Mouse (Mus musculus) lung, postnatal 10 days (tissue): Measurements from ENCODE around the gene Traf1.

Source experiments
- DNase-seq: peaks from one replicate; pipeline ENCODE4 v3.0.0; 2021

Gene Traf1

GRCm38 (mm10) chr2:34940246-34940645 is 21.3 kb downstream of the Traf1 start:
- DNase-seq: no peak

DNA sequence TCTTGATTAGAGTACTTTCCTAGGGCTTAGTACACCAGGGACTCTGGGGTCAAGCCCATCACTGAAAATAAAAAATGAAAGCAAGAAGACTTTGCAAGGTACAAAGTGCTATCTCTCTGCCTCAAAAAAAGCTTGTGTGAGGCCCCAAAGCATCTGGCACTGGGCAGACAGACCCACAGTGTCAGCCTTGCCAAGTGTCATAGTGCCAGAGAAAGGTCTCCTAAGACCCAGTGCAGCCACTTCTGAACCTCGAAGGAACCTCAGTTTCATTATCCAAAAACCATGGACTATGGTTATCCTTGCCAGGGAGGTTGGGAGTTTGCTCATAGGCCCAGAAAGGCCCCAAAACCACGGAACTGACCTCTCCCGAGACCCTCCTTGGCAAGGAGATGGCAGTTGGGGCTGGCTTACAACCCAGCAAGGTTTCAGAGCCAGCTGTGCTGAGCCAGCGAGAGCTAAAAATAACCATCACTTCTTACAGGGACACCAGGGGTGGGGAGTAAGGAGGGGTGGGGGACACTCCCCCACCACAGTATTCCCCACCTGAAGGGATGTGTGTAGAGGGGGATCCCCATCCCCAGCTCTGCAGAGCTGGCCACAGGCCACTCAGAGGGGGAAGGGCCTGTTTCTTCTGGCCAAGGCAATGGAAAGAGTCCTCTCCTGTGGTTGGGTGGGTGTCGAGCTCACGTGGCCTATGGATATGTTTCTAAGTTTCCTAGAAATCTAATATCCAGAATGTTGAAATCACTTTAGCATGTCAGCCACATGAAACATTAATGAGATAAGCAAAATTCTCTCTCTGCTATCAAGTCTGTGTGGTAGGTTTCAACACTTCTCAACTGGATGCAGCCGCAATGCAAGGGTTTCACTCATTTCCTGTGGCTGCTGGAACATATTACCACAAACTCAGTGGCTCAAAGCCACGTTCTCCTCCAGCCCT is 23.0 kb downstream of the Traf1 start:
- DNase-seq: peak; percentile 44

- no peak for DNase-seq
These were observed 24.1 kb downstream of the Traf1 start for GRCm38 (mm10) chr2:34937460-34937859.

DNA sequence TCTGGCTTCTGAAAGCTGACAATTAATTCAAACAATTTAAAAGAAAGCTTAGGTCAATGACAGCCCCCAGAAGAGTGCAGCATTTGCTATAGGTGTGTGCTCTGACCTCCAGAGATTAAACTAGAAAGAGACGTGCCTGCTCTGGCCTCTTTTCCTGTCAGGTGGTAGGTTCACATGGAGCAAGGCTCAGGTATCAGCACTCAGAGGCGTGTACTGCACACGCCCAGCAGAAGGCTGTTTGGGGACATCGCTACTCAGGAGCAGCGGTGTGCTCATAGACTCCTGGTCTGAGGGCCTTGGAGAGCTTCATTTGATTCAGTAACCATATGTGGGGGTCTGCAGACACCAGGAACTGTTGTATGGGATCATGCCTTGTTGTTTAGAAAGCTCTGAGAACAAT is 34.3 kb downstream of the Traf1 start:
- DNase-seq: no peak

DNA sequence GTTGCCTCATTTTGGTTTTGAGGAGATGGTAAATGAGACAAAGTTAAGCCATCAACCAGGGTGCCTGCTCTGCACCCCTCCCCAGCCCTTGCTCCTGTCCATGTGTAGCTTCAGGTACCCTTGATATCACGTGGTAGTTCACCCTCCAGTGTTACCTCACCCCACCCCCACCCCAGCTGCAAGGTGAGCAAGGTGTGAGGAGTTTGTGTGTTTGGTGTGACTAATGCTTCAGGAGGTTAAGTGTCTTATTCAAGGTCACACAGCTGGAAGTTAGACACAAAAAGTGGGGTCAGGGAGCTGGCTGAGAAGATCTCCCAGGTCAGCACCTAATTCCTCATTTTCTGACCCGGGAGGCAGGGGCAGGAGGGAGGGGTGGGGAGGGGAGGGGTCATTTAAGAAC is 38.8 kb downstream of the Traf1 start:
- no peak for DNase-seq

DNA sequence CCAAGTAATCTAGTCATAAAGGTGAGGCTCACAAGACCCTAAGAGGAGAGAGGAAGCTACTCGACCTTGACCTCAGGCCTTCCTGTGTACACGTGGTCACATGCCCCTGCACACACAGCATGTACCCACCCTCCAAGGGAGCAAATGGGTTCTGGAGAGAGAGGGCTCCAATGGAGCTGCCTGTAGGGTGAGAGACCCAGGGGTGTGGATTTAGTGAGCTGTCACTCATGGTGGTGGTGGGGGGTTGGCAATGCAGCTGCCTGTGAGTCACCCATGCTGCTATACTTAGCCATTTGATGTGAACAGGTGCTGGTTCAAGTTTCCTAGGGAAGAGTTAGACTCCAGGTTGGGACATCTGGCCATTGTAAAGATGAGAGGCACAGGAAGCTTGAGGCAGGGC is 41.4 kb downstream of the Traf1 start:
- no peak for DNase-seq

DNA sequence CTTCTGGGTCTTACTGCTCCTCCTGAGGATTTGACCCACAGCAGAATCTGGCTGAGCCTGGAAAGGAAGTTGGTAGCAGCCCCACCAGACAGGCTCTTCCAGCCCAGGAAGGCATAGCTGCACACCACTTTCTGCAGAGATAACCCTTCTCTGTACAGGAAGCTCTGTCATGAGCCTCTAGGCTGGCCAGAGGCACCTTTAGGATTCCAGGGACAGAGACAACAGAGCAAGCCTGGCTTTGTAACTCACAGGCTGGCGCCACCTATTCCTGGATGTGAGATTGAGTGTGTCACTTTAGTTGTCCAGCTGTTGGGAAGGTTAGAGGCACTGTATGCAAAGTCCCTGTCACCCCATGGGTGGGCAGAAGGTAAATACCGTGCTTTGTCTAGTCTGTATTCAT is 46.5 kb downstream of the Traf1 start:
- no peak for DNase-seq

DNA sequence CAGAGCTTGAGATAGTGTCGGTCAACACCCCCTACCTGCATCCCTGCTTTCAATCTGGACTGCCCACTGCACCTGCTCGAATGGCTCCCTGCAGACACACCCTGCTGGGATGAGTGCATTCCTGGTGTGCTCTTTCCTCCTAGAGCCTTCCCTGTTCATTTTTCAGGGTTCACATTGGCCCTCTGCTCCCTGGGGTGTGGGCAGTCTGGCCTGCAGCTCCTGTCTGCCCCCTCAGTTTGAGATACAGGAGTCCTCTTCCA is 46.8 kb downstream of the Traf1 start:
- DNase-seq: no peak

- DNase-seq: peak; percentile 29
These were observed 47.3 kb downstream of the Traf1 start for GRCm38 (mm10) chr2:34914069-34914822.

- peak; percentile 52 for DNase-seq
These were observed 48.1 kb downstream of the Traf1 start, which contains the start of gene Phf19 for GRCm38 (mm10) chr2:34913218-34914068. Phf19 (minus strand) TSS chr2:34914026.

GRCm38 (mm10) chr2:34912613-34913012 is 49.0 kb downstream of the Traf1 start:
- DNase-seq: no peak

DNA sequence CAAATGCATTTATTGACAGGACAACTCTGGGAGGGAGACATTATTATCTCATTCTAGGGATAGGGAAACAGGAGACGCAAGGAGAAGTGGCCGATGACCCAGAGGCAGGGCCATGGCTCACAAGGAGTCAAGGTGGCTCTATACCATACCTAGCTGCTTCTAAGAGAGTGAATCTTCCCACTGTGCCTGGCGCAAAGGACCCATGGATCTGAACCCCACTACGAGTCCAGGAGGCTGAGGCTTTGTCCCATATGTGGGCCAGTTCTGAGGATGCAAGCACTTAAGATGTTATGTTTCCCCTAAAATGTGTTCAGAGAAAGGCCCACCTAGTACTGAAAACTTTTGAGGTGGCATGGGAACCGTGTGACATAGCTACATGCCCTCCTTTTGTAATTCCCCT is 49.7 kb downstream of the Traf1 start:
- no peak for DNase-seq

DNA sequence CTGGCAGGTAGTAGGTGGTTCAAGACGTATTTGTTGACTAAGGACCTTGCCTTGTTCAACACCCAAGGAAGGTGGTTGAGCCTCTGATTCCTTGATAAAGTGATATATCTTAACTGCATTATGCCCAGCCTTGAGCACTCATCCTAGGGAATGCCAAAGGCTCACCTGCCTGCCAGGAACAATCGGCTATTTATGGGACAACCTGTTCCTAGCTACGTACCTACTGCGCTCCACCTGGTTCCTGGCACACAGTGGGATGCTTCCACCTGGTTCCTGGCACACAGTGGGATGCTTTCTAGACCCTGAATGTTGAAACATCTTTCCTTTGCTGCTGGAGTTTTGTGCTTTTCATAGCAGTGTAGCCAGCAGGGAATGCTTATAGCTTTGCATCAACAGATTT is 51.9 kb downstream of the Traf1 start:
- DNase-seq: no peak

- DNase-seq: peak; percentile 83
These were observed 54.5 kb downstream of the Traf1 start for GRCm38 (mm10) chr2:34906861-34907604.

DNA sequence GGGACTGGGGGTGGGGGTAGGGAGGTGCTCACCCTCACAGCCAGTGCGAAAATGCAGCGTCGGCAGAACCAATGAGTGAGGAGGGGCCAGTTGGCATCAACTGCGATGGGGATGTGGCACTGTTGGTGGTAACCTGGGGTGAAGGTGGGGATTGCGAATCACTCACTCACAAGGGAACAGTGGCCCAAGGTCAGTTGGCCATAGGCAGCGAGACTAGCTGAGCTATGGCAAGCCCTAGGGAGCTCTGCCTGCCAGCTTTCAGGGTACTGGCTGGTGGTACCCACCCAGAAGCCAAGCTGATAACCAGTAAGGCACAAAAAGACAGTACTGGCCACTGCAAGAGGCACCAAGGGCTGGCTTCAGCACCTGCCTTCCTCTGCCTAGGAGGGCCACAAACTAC is 55.1 kb downstream of the Traf1 start:
- no peak for DNase-seq

DNA sequence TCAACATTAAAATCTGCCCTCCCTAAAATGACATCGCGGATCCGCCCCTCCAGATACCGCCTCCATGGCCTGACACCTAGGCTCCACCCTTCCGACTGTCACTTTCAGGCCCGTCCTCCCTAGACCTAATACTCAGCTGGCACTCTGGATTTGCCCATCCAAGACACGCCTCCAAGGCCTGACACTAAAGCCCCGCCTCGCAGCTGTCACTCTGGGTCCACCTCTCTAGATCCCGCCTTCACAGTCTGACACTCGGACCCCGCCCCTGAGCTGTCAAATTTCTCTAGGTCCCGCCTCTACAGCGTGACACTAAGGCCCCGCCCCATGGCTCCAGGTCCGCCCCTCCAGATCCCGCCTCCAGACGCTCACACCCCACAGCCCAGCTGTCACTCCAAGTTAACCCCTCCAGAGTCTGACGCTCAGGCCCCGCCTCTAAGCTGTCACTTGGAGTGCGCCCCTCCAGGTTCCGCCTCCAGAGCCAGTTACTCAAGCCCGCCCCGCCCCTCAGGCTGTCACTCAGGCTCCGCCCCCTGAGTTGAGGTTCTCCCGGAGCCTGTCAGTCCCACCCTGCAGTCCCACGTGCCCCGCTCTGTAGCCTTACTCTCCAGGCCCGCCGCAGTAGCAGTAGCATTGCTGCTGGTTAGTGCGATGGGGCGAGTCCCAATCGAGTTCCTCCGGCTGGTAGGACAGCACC is 56.6 kb downstream of the Traf1 start:
- DNase-seq: peak; percentile 100

- DNase-seq: no peak
These were observed 57.7 kb downstream of the Traf1 start for GRCm38 (mm10) chr2:34903652-34904405.

- no peak for DNase-seq
These were observed 58.4 kb downstream of the Traf1 start for GRCm38 (mm10) chr2:34903191-34903590.

- peak; percentile 39 for DNase-seq
These were observed 58.8 kb downstream of the Traf1 start for GRCm38 (mm10) chr2:34902731-34903130.

DNA sequence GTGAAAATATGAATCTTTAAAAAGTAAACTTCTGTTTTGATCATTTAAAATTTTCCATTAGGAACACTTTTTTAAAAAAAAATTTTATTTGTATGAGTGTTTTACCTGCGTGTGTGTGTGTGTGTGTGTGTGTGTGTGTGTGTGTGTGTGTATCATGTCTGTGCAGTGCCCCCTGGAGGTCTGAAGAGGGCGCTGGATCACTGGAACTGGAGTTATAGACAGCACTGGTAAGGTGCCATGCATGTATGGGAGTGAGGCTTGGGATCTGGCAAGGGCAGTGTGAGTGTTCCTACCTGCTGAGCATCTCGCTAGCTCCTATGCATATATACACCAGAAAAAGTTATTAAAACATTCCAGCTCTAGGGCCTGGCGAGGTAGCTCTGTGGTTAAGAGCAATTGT is 59.8 kb downstream of the Traf1 start:
- no peak for DNase-seq

- DNase-seq: no peak
These were observed 61.2 kb downstream of the Traf1 start for GRCm38 (mm10) chr2:34900412-34900811.
